Mouse (Mus musculus) lung, postnatal 36 days (tissue): ENCODE data around the gene Gcfc2.
A peak's percentile ranks its signal among the peaks of the same experiment; 100 is the strongest.

Experiments
- DNase-seq: peaks from one replicate; pipeline ENCODE4 v3.0.0; 2022; ENCODE audit warnings: mixed read lengths

The Gcfc2 gene

DNA sequence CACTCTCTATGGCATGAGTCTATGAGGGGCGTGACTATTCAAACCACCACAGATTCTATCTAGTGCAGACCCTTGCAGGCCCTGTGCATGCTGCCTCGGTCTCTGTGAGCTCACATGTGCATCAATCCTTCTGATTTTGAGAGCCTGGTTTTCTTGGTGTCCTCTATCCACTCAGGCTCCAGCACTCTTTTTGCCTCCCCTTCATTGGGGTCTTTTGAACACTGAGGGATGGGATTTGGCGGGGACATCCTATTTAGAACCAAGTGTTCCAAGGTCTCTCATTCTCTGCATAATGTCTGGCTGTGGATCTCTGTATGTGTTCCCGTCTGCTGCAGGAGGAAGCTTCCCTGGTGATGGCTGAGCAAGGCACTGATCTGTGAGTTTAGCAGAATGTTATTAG is 55.8 kb downstream of the Gcfc2 start:
- no peak for DNase-seq

DNA sequence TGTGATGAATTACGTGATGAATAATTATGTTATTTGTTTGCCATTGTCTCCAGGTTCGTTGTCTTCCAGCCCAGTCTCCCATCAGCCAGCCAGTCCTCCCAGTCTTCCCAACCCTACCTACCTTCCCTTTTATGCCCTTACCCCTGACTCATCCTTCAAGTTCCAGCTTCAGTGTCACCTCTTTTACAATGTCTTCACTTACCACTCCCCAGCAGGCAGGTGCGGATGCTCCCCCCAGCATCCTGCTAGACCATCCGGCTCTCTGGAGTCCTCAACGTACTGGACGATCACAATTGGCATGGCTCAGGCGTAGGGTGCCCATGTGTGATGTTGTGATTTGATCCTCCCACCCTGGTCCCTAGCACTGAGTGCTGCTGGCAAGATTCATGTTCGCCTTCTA is 62.7 kb downstream of the Gcfc2 start:
- no peak for DNase-seq

- DNase-seq = no peak
Measured at GRCm38 (mm10) chr6:81986599-81986998, 63.1 kb downstream of the Gcfc2 start.

DNA sequence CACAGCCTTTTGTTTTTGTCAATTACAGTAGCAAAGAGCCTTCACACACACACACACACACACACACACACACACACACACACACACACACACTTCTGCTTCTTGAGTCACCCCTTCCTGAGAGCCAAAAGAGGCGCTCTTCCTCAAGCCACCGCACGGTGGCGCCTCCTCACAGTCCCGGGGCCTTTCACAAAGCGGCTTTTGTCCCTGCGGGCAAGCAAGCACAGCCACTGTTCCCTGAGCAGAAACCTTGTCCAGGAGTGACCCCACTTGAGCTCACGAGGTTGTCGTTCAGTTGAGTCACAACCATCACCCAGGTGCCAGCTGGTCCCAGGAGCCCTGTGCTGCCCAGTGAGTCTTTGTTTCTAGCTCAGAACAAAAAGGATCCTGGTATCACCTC is 63.5 kb downstream of the Gcfc2 start:
- DNase-seq = peak; percentile 93

DNA sequence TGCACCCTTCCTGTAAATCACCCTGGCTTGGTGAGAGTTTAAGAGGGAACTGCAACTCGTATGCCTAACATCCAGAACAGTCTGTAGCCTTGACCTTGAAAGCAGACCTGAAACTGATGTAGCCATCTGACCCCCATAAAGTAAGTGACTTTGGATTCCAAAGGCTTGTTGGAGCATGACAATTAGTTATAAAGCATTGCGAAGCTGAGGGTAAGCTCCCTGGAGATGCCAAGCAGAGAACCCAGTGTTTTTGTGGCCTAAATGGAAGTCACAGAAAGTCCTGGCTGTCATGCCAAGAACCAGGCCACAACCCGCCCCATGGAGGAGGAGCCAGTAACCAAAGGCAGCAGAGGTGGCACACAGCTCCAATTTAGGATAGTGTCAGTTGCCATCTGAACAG is 64.1 kb downstream of the Gcfc2 start:
- DNase-seq = peak; percentile 53

DNA sequence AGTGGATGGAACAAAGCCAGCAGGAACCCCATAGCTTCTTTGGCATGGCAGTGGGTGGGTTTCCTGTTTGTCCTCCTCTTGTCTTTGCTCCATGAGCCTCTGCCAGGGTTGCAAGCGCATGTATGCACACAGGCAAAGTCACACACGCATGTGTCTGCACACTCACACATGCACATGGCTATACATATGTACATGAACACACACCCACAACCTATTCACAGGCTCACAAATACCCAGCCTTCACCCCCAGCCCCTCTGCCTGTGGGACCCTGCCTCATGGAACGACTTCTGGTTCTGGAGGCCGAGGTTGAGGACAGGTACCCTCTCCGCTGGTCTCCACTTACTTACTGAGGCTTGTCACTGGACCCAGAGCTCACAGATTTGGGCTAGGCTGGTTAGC is 64.9 kb downstream of the Gcfc2 start:
- no peak for DNase-seq

- DNase-seq = no peak
Measured at GRCm38 (mm10) chr6:81990049-81990810, 66.8 kb downstream of the Gcfc2 start.
